In the genomic region with DNA sequence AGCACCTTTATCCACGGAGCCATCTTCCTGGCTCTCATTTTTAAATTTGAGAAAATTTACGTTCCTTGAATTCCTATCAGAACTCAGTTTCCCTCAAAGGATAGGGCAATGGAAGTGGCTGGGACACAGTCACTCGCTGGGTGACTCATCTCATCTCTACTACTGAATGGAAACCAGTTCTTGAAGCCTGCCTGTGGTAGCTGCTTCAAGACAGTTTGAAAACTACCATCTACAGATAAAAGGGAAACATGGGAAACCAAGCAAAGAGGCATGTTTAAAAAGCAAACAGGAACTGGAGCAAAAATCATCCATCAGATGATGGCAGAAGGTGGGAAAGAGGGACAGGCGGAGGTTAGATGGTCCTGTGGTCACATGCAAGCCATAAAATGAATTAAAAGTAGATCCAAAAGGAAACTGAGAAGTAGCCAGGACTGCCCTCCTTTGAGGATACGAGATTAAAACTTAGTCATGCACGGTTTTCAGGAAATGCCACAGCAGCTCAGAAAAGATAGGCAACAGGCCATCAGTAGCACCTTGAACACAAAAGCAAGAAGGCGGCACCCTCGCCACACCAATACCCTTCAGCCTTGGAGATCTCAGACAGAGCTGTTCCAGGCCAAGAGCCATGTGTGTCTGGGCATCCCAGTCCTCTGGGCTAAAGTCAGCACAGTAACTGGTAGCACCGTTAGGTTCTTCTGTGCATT, we compare ENCODE assay signal across 22 mouse cellular contexts. TPM values are rescaled to one million over a fixed set of nuclear protein-coding genes. Genes with fewer than 3 reads are reported as not detected.
A peak's percentile ranks its signal among the peaks of the same experiment; 100 is the strongest.
DNase-seq lines count a peak whose midpoint lies in the region; TF ChIP-seq lines count a peak whose summit lies in the region.
"Had no signal": no experiment of that assay in that cellular context is flagged by ENCODE, and none has a peak within 500 bp of the region (broad histone marks: within the 10 kb centered on the region; RNA-seq: fewer than 3 reads in every experiment).

No protein-coding gene starts in this region.

- H3K36me3 ChIP-seq in kidney, adult 2 months (ENCODE audit: control insufficient read depth, insufficient read depth, low read length), result no peaks in the 10 kb centered on the region; the same call in none of the 2 replicates

- no peak overlapping the region for H3K27ac ChIP-seq in kidney, adult 2 months (ENCODE audit: insufficient read depth, low read depth, low read length)
- H3K27ac ChIP-seq: forebrain, embryonic 10.5 days; forebrain, embryonic 15.5 days; hindbrain, embryonic 10.5 days; hindbrain, embryonic 13.5 days; intestine, embryonic 15.5 days had no signal

- WGBS in kidney, adult 2 months, result 82% methylated on average over 9 of the region's 9 CpGs

- no peaks in the 10 kb centered on the region for H3K4me1 ChIP-seq in kidney, adult 2 months (ENCODE audit: control insufficient read depth, insufficient read depth, low read length)
- H3K4me1 ChIP-seq: intestine, embryonic 15.5 days had no signal

- no peaks in the 10 kb centered on the region for H3K27me3 ChIP-seq in kidney, adult 2 months (replicated peaks; ENCODE audit: control insufficient read depth, insufficient read depth, low read length)
- H3K27me3 ChIP-seq: forebrain, embryonic 15.5 days; hindbrain, embryonic 13.5 days; intestine, embryonic 15.5 days; Patski had no signal

- peak; percentile 20 for DNase-seq in adrenal gland, postnatal 14 days
- DNase-seq in adrenal gland, adult 2 months, result no peak
- peak; percentile 14 for DNase-seq in kidney, adult 2 months
- DNase-seq in kidney, postnatal 36 days, result no peak
- peak; percentile 15 for DNase-seq in urinary bladder, postnatal 14 days (ENCODE audit: low spot score)
- DNase-seq in urinary bladder, postnatal 36 days (ENCODE audit: low spot score in 2 of 2), result no peak
- no peak for DNase-seq in lung, postnatal 10 days
- no peak for DNase-seq in adipocyte (ENCODE audit: low spot score)
- DNase-seq: adrenal gland, adult 8-10 months; B cell, adult 2 months; cerebellum, adult 18-20 months; cerebellum, adult 9-10 months; cerebellum, postnatal 14 days; gastrocnemius, postnatal 10 days; gastrocnemius, postnatal 36 days; heart, postnatal 36 days had no signal

- no peak for TF ChIP-seq POLR2A in kidney, adult 2 months (IDR thresholded peaks at IDR 0.05; ENCODE audit: low read depth, low read length)

- TF ChIP-seq CTCF in kidney, adult 2 months (conservative IDR thresholded peaks at IDR 0.05; ENCODE audit: insufficient read depth, insufficient read length, low read depth, low read length), result no peak

- no peak overlapping the region for H3K4me3 ChIP-seq in kidney, adult 2 months (ENCODE audit: insufficient read depth, low read depth, low read length)
- H3K4me3 ChIP-seq: forebrain, embryonic 10.5 days; forebrain, embryonic 15.5 days; hindbrain, embryonic 10.5 days; hindbrain, embryonic 13.5 days; intestine, embryonic 15.5 days had no signal

RNA-seq across cellular contexts. Expression of gene Kif1b, which starts 48.0 kb away (rescaled TPM):
- 132 TPM in 2 replicates for total RNA-seq in adrenal gland, postnatal 14 days (2021)
- 100 to 1,000 TPM; 118 to 165 TPM for total RNA-seq in adrenal gland, adult 2 months (2021)
- polyA plus RNA-seq in adrenal gland, adult 2 months (2012; rRNA removed), result 61.9 and 63.6 TPM in 2 replicates
- 31.1 and 35.8 TPM in 2 replicates for polyA plus RNA-seq in kidney, adult 2 months (2012; rRNA removed)

Comparison
In these comparisons a context has a peak if more than half of its experiments do, and no peak if none do; other contexts are left out.
1. DNase-seq: peak in adrenal gland, postnatal 14 days (single experiment), kidney, adult 2 months (single experiment) and urinary bladder, postnatal 14 days (single experiment); none in adrenal gland, adult 2 months (single experiment), kidney, postnatal 36 days (0 of 2), urinary bladder, postnatal 36 days (0 of 2), lung, postnatal 10 days (single experiment) and adipocyte (single experiment).